Mouse (Mus musculus): ENCODE data around the gene Olah. TPM values are rescaled to one million over a fixed set of nuclear protein-coding genes. Genes with fewer than 3 reads are reported as not detected.

Olah gene
- not detected for total RNA-seq (2023)

GRCm38 (mm10) chr2:3397110-3397509 lies at the start of gene Olah:
Gene Olah (minus strand): TSS chr2:3397210.

GRCm38 (mm10) chr2:3423841-3424578 lies 27.0 kb upstream of the Olah start, which contains the start of gene Dclre1c:
Gene Dclre1c (plus strand): TSS chr2:3424131.

GRCm38 (mm10) chr2:3422548-3422947 lies 25.5 kb upstream of the Olah start, which contains the start of gene Meig1:
Gene Meig1 (minus strand): TSS chr2:3422648.

DNA sequence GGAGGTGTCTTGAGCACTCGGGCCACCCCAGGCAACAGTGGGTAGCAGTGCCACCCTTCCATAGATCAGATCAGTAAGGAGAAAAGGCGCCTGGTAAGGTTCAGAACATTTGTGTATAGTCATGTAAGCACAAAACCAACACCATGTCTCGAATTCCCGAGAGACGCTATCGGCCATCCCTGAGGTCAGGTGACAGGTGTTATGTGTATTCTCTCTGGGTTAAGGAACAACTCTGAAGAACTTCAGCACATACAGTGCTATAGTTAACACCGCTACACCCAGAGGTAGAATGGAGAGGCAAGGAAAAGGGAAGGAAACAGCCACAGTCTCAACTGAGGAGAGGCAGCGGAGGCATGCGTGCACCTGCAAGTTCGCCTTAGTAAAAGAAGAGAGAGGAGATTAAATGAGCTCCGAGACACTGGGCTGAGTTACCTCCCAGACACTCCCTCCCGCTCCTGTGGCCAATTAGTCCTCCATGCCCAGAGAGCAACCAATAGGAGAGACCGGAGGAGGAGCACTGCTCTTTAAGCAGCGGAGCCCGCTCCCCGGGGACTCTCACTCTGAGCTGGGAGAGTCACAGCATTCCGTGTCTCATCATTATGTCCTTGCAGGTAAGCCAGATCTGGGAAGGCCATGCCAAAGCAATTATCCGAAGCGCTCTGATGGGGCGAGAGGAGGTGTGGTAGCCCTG lies 61.3 kb downstream of the Olah start, which contains the start of gene Acbd7:
Gene Acbd7, plus strand, starts transcription at position 558 of the 691 bp plus-strand sequence.

GRCm38 (mm10) chr2:3332484-3333242 lies 64.3 kb downstream of the Olah start, which contains the start of gene Rpp38:
Gene Rpp38 (minus strand): TSS chr2:3332643.

Other genes with a start within 250 kb of the Olah start
- gene Nmt2, start 113.0 kb downstream of the Olah start, total RNA-seq (2023): 1 to 10 TPM; 6.9 to 9.0 TPM
- gene Rpp38, start 64.6 kb downstream of the Olah start, total RNA-seq (2023): 1 to 10 TPM; 1.1 to 1.5 TPM
- not detected for gene Acbd7, start 61.0 kb downstream of the Olah start, total RNA-seq (2023)
- 1 to 10 TPM in 1 of 2 experiments, not detected in 1; 1.1 TPM for gene Meig1, start 25.4 kb upstream of the Olah start, total RNA-seq (2023)
- gene Dclre1c, start 26.9 kb upstream of the Olah start, total RNA-seq (2023): 10 to 100 TPM; 38.6 to 43.9 TPM
- 1 to 10 TPM; 2.0 to 3.5 TPM for gene Suv39h2, start 77.8 kb upstream of the Olah start, total RNA-seq (2023)
- 10 to 100 TPM; 18.9 to 19.8 TPM for gene Gm45902, start 115.6 kb upstream of the Olah start, total RNA-seq (2023)
- 10 to 100 TPM; 89.6 to 90.6 TPM for gene Hspa14, start 115.6 kb upstream of the Olah start, total RNA-seq (2023)
- under 1 TPM; 0.49 to 0.99 TPM for gene Cdnf, start 115.8 kb upstream of the Olah start, total RNA-seq (2023)
- 100 to 1,000 TPM; 303 to 318 TPM for gene Fam107b, start 173.3 kb upstream of the Olah start, total RNA-seq (2023)

Data from neutrophil, adult 59 days (primary cell).